Comparison of ENCODE assay signal across 20 mouse cellular contexts in genomic region chr5:76203171-76203570, GRCm38 (mm10).
"Had no signal": no experiment of that assay in that cellular context is flagged by ENCODE, and none has a peak within 500 bp of the region (broad histone marks: within the 10 kb centered on the region; RNA-seq: fewer than 3 reads in every experiment).

No protein-coding gene starts in this region.

- H3K27me3 ChIP-seq: limb, embryonic 13.5 days; liver, embryonic 12.5 days; liver, embryonic 15.5 days; midbrain, embryonic 13.5 days; neural tube, embryonic 13.5 days; stomach, embryonic 15.5 days had no signal

- H3K4me2 ChIP-seq: limb, embryonic 13.5 days; liver, embryonic 12.5 days; liver, embryonic 15.5 days; midbrain, embryonic 13.5 days; neural tube, embryonic 13.5 days; stomach, embryonic 15.5 days had no signal

- H3K9ac ChIP-seq: limb, embryonic 13.5 days; liver, embryonic 12.5 days; liver, embryonic 15.5 days; midbrain, embryonic 13.5 days; neural tube, embryonic 13.5 days; stomach, embryonic 15.5 days had no signal

- DNase-seq: kidney, postnatal 25 days; layer of hippocampus, adult 9-11 months; liver; lung, adult 2 months; lung, postnatal 4 days; retina, postnatal 1 day; right cerebral cortex, postnatal 25 days; spleen, adult 18-20 months; thymus, postnatal 25 days had no signal

- H3K4me3 ChIP-seq: layer of hippocampus, adult 2 months; limb, embryonic 10.5 days; limb, embryonic 13.5 days; liver, embryonic 12.5 days; liver, embryonic 15.5 days; midbrain, embryonic 13.5 days; myocyte; neural tube, embryonic 13.5 days; stomach, embryonic 15.5 days had no signal

- H3K9me3 ChIP-seq: limb, embryonic 10.5 days; limb, embryonic 13.5 days; liver, embryonic 12.5 days; liver, embryonic 15.5 days; midbrain, embryonic 13.5 days; neural tube, embryonic 13.5 days; stomach, embryonic 15.5 days had no signal

- H3K4me1 ChIP-seq: limb, embryonic 10.5 days; limb, embryonic 13.5 days; liver, embryonic 12.5 days; liver, embryonic 15.5 days; midbrain, embryonic 13.5 days; neural tube, embryonic 13.5 days; stomach, embryonic 15.5 days had no signal

- ATAC-seq: liver, embryonic 12.5 days; midbrain, embryonic 13.5 days; midbrain, embryonic 16.5 days had no signal

- H3K27ac ChIP-seq: kidney, postnatal 0 days; layer of hippocampus, adult 2 months; limb, embryonic 10.5 days; limb, embryonic 13.5 days; liver, embryonic 12.5 days; liver, embryonic 15.5 days; midbrain, embryonic 13.5 days; neural tube, embryonic 13.5 days; stomach, embryonic 15.5 days had no signal
